Mouse (Mus musculus) left cerebral cortex, postnatal 14 days (tissue): ENCODE measurements around the gene Erh. TPM values are rescaled to one million over a fixed set of nuclear protein-coding genes. Genes with fewer than 3 reads are reported as not detected.

Experiments
- DNase-seq, 2 experiments: peaks; one replicate each; pipeline ENCODE4 v3.0.0; 2021 to 2022; ENCODE audit warnings: low spot score in 2 of 2, mixed read lengths in 1 of 2
- intact Hi-C: fragments of 180-260 bp; cut with DNase I; formaldehyde crosslinking; loops from one replicate; pipeline ENCODE4 v1.15.1; 2025
- long read RNA-seq, 2 experiments: library from polyadenylated mRNA; stranded (forward); transcript quantifications; one replicate each; pipeline ENCODE4 v2.0.0; 2021
- total RNA-seq, 2 experiments: library from RNA; stranded (reverse); gene quantifications; 2 replicates each; pipeline ENCODE4 v1.2.3; 2021

The Erh gene
- 10 to 100 TPM; 46.8 to 53.1 TPM for total RNA-seq
- long read RNA-seq, experiment 1, transcript Erh-201 (4 exons, 1,293 nt): major isoform, 163 of 180 reads
- long read RNA-seq, experiment 1, transcript Erh-202 (5 exons, 506 nt): minor isoform, 13 of 180 reads
- long read RNA-seq, experiment 1, partial matches to known transcripts: 2 of 180 reads
- long read RNA-seq, experiment 1, other reads (novel, unspliced or antisense): 1 of 180 reads
- long read RNA-seq, experiment 2, transcript Erh-201 (4 exons, 1,293 nt): major isoform, 105 of 114 reads
- long read RNA-seq, experiment 2, partial matches to known transcripts: 5 of 114 reads
- long read RNA-seq, experiment 2, other reads (novel, unspliced or antisense): 1 of 114 reads

DNA sequence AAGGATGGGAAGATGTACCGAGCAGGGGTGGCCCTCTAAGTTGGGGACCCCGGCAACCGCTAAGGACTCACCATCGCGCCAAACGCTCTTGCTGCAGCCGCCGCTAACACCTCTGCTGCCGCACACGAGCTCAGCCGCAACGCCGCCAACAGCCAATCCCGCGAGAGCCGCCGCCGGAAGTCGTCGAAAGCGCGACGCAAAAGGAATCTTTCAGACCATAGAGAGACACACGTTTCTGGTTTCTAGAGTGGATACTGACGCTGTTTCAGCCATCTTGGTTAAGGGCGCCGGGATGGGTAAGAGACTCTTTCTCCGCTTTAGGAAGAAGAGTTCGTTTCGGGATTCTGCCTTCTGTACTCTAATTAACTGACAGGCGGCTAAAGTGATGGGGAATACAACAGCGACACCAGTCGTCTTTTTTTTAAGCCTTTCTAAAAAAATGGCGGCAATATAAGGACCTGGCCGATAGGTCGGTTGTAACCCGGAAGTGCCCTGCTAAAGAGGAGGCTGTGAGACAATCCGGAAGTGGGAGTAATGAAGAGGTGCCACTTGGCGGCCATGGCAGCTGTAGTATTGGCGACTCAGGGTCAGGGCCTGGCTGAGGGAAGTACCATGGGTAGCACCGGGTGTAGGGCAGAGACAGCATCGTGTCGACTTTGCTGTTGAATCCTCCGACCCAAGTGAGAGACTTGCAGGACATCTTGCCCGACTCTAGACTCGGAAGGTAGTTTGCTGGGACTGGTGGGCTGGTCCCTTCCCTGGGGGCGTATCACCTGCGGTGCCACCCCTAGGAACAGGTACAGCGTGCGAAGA, at the start of gene Erh, which contains the start of gene Slc39a9:
TSS of gene Erh (minus strand) at position 649 of the 813 bp plus-strand sequence.
TSS of gene Slc39a9 (plus strand) at position 191 of the 813 bp plus-strand sequence.
- peak; percentile 94 to 96 for DNase-seq
- intact Hi-C loops: no loop called here

DNA sequence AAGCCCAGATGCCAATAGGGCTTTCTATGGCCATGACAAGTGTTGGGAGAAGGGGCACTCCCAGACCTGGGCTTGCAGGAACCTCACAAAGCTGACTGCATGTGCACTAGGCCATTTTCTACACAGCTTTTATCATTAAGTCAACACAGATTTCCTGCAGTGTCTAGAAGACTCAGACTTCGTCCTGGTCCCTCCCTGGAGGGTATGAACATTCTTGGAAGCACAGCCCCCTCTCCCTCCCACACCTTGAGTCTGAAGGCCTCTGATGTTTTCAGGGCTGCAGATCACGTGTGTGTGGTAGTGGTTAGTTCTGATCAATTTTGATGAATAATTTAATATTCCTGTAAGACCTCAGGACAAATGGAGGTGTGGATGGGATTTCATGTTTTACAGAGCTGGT, 49.6 kb upstream of the Erh start:
- intact Hi-C loops: no loop called here
- no peak for DNase-seq

DNA sequence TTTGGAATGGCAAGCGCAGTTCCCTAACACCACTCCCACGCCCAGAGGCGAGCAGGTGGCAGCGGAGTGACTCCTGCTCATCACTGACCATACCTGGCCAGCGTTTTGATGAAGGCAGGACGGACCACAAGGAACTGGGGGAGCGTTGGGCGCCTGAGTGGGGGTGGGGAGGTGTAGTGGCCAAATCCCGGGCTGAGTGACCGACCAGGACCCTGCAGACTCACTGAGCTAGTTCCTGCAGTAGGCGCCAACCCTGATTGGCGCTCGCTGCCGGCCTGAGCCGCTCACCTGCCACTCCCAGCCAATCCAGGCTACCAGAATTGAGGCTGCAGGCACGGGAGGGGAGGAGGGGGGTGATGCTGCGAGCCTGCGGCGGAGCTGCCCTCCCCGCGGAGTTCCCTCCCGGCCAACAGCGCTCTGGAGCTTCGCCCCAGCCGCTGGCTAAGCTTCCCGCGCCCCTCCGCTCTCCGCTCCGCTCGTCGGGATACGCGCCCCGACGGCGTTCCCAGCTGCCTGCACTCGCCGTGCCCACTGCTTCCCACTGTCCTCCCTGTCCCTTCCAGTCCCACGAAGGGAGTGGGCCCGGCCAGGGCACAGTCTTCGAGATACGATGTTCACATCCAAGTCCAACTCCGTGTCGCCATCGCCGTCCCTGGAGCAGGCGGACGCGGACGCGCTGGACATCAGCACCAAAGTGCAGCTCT, 48.3 kb upstream of the Erh start, which contains the start of gene Plekhd1:
TSS of gene Plekhd1 (plus strand) at position 323 of the 704 bp plus-strand sequence.
- intact Hi-C loops: no loop called here

DNA sequence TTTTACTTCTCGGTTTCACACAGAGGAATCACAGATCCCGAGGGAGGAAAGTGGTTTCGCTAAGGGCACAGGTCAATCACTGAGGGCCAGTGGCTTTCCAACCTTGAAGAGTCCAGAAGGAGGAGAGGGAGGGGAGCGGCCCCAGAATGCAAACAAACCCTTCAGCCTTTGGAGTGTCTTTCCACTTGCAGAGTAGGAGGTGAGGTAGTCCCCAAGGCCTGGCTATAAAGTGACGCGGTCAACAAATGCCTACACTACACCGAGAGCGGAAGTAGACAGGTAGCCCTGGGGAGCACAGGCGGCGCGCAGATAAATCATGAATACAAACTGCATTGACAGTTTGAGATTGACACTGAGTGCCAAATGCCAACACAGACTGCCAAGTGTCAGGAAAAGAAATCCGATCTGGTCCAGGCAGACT, 47.5 kb upstream of the Erh start:
- no peak for DNase-seq
- intact Hi-C loops: no loop called here

More for the DNA sequence above, 48.3 kb upstream of the Erh start, which contains the start of gene Plekhd1:
- DNase-seq: peak; percentile 18 to 39

DNA sequence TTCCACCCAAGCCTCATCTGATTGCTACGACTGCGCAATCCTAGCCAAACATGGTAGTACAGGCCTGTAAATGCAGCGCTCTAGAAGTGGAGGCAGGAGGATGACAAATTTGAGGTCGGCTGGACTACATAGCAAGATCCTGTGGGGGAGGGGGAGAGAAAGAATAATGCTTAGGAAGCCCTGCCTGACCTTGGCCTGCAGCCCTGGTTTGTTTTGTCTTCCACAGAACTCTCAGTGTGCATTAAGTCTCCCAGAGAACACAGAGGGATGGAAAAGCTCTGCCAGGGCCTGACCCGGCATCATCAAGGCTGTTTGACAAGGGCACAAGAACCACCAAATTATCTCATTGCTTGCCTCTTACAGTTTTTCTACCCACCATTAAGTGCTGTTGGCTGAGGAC, 45.6 kb upstream of the Erh start:
- intact Hi-C loops: no loop called here
- DNase-seq: no peak

DNA sequence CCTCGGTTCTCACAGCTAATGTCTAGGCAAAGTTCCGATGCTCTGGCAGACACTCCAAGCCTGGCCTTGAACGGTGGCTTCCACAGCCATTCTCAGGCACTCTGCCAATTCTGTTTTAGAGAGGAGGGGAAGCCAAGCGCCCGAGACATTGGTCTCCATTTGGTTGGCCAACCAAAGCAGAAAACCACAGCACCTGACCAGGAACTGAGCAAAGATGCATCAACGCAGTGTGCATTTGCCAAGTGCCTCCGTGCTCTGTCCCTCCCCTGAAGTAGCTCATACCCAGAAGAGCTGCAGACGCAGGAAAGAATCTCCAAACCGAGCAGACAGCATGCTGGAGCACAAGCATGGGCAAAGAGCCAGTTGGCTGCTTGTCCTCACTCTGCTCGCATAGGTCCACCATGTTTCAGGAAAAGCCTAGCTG, 43.7 kb upstream of the Erh start:
- intact Hi-C loops: no loop called here
- DNase-seq: peak; percentile 33 to 40

DNA sequence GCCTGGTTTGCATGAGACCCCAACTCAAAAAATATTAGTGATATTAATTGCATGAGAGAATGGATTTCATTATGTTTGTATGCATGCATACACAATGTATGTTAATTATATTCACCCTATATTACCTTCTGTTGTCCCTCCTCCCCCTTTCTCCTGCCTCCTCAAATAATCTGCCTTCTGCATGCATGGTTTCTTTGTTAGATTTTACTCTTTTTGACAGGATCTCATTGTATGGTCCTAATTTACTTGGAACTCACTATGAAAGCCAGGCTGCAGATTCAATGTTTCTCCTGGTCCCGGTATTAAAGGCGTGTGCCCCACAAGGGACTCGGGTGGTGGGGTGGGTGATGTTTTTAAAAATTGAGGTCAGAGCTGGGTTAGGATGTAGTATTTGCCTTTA, 40.2 kb upstream of the Erh start:
- no peak for DNase-seq
- intact Hi-C loops: no loop called here

DNA sequence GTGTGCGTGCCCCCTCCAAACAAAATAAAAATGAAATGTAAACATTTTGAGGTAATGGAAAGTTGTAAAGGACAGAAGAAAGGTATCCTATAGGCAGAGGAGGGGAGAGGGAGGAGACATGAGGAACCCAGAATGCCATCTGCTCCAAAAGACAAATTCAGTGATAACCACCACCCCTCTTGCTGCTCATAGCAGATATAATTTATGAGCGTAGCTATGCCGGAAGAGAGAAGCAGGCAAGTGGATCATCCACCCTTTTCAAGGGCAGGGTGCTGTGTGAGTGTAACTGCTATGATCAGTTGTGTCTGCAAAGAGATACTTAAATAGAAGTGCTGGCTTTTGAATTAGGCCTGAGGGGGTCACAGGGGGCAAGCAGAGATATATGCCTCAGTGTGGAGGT, 39.4 kb upstream of the Erh start:
- intact Hi-C loops: no loop called here
- DNase-seq: no peak

DNA sequence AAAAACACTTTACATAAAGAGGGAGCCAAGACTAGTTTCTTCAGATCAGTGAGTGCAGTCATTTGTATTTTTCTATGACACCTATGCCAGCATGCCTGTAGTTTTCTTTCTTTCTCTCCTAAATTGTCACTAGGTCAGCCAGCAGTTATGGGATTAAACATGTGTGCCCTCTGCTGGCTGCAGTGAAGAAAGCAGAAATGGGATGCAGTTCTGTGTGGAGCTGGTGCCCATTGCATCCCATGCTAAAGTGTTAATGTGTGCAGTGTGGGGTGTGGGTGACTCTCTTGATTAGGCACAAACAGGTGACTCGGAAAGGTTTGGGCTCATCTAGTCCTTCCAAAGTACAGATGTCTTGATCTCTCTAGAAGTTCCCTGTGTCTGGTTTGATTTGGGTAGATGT, 37.2 kb upstream of the Erh start:
- peak; percentile 35 to 53 for DNase-seq
- intact Hi-C loops: no loop called here

DNA sequence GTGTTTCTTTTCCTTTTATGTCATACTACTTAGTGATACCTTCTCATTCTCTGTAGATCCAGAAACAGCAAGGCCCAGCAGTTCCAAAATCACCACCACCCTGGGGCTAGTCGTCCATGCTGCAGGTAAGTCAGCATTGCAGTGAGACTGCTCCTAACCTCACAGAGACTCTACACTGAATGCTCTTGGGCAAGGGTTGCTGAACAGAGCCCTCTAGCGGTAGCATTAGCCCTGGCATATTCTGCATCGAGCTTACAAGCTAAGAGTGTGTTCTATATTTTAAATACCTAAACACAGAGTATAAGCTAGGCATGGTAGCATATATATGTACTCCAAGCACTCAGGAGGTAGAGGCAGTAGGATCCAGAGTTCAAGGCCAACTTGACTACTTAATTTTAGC, 29.0 kb upstream of the Erh start:
- peak; percentile 54 to 73 for DNase-seq
- intact Hi-C loops: no loop called here

DNA sequence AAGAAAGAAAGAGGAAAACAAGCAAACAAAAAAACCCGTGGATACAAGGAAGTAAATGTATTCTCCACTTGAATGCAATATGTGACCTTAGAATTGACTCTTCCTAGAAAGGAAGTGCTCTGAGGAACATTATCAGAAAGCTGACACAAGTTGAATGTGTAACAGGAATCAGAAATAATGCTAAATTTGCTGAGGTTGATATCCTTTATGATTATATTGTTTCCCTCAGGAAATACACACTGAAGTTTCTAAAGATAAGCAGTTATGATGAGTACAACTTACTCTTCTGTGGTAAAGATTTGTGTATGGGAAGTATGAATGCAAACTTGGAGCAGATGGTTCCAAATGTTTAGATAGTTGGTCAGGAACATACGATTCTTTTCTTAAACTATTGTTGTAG, 24.2 kb upstream of the Erh start:
- intact Hi-C loops: no loop called here
- no peak for DNase-seq

DNA sequence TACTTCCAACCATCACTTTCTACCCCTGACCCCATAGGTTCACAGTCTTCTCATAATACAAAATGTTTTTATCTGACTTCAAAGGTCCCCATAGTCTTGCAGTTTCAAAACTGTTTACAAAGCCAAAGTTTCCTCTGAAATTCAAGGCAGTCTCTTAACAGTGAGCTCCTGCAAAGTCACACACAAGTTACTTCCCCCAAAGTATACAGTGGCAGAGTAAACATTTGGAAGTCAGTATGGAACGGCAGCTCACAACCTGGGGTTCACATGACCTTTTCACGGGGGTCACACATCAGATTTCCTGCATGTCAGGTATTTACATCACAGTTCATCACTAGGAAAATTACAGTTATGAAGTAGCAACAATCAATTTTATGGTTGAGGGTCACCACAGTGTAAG, 19.8 kb upstream of the Erh start:
- no peak for DNase-seq
- intact Hi-C loops: no loop called here

DNA sequence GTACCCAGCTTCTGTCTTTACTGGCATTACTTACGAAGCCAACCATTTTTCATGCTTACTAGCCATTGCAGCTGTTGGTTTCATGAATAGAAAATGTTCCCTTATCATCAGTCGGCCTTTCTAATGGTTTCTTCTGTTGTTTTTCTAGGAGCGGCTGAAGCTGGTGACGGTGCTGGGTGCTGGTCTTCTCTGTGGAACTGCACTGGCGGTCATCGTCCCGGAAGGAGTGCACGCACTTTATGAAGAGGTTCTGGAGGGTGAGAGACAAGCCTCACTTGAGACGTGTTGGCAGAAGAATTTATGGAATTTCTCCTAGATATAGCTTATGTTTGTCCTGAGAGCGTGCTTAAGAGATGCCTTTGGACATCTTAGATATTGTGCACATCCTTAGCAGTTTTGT, 18.2 kb upstream of the Erh start:
- no peak for DNase-seq
- intact Hi-C loops: no loop called here

DNA sequence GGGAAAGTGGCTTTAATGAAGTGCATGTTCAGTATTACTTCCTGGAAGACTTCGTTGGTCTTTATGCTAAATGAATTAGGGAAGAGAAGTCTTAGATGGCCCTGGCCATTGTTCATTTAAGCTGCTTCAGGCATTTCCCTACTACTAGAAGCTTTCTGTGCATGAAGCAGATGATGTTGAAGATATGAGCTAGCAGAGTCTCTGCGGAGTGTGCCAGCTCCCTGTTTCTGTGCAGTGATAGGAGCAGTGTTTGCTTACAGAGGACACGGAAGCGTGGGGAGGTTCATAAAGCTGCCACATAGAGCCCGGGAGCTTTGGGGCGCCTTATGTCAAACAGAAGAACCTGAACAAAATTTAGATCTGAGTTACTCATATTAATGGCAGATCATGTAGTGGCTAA, 14.5 kb upstream of the Erh start:
- intact Hi-C loops: no loop called here
- DNase-seq: no peak

DNA sequence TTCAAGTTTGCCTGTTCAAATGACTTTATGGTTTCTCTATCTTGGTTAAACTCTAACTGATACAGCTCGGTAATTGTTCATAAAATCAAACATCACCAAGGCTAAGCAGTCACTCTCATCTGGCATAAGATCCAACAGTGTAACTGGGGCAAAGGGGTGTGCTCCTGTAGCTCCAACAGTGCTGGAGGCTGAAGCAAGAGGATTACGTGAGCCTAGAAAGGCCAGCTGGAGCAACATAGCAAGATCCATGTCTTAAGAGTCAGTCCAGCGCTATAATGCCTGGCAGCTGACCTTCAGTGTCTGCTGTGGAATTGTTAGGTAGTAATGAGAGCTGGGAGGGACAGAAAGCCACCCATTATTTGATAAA, 10.5 kb upstream of the Erh start:
- intact Hi-C loops: no loop called here
- DNase-seq: no peak

DNA sequence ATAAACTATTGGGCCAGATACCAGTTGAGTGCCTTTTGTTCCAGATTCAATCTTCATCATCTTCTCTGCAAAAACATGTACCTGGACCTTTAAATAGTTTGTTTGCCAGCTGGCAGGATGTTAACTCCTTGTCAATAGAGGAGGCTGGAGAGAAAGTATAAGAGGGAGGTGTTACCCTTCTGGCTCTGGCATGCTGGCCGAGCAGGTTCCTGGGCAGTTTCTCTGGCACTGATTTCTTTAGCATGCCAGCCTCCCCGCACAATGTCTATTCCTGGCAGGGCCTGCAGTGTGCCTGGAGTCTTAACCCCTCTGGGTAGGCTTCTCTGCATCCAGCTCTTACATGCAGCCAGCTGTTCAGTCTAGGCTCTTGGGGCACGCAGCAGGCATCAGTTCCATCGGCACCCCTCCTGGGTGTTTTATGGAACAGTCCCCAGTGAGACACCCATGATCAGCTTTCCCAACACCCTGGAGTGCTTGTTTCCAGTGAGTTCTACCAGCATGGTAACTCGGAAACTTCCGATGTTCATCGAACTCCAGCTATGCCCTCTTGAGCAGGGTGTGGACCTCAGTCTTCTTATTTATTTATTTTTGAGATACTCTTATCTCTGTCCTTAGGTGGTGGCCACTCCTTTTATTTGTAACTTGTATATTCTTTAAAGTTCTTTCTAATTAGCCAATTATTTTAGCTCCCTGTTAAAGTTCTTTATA, 10.0 kb upstream of the Erh start:
- no peak for DNase-seq
- intact Hi-C loops: no loop called here

DNA sequence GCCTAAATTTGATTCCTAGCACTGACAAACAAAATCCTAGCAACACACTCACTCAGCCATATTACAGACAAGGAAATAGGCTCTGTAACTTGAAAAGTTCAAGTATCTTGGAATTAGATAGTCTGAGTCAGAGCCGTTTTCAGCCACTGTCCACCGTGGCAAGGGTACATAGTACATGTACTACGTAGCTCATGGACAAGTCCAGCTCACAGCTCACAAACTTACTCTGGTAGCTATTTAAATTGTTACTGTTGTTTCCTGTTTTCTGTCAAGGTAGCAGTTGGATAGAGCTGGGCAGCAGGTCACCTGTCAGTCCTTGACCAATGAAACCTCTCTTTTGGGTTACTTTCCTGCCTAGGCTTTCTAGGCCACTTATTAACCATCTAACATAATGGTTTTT, 2.2 kb upstream of the Erh start:
- intact Hi-C loops: no loop called here
- no peak for DNase-seq

DNA sequence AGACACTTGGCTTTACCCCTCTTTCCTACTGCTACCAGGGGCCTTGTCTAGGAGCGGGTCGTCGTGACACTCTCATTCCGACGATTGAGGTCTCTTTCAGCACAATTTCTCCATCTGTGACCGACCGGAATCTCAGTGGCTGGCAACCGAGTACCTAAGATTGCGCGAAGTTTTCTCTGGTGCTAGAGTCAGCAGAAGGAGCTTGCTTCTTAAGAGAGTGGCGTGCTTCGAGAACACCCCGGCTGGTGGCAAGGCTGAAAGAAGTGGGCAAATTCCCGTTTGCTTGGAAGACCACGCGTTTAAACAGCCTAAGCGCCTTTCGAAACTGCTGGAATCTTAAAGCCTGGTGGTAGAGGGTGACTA, 346 bp upstream of the Erh start:
- intact Hi-C loops: no loop called here
- peak; percentile 10 to 14 for DNase-seq
